Mouse (Mus musculus): ENCODE data around the gene Cpne9.
"Not testable (repeated sequence)": the region's sequence is repeated elsewhere in the genome, so short reads cannot be mapped to it uniquely, and the experiment has no call there.

Cpne9 gene

DNA sequence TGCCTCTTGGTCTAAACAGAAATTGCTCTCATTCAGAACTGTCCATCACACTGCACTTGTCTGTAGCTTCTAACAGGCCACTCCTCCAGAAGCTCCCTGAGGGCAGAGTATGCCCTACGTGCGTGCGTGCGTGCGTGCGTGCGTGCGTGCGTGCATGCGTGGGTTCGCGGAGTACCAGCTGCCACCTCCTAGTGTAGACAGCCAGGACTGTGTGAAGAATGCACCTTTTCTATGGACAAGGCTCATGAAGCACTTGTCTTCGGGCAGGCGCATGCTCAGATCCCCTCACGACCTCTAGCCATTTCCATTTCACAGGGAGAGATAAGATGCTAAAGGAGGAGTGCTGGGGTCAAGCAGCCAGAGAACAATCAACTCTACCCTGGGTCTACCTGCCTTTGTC, 7.2 kb downstream of the Cpne9 start:
- DNase-seq (ENCODE audit: low spot score in 2 of 2), result no peak

DNA sequence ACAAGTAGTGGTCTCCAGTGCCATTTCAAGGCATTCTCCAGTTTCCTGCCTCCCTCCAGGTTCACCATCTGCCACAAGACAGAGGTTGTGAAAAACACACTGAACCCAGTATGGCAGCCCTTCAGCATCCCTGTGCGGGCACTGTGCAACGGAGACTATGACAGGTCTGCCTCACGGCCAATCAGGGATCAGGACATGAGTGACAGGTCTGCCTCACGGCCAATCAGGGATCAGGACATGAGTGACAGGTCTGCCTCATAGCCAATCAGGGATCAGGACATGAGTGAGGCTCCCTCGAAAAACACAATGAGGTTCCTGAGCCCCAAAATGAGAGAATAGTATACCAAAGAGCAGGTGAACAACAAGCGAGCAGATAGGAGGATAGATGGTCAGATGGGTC, 8.2 kb downstream of the Cpne9 start:
- DNase-seq (ENCODE audit: low spot score in 2 of 2), result no peak

DNA sequence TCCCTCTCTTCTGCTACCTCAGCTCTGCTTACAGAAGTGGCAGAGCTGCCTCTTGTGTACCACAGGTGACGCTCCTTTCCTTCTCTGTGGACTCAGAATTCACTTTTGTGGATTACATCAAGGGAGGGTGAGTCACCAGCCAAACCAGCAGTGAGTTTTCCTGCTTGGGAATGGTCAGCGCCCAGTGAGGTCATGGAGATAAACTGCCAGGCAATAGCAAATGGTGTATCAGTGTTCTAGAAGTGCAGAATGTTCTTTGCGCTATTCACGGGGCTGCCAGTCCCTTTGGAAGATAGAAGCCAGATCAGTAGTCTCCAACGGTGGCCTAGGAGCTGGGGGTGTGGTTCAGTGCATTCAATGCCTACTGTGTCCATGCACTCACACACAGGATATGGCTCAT, 10.8 kb downstream of the Cpne9 start:
- DNase-seq (ENCODE audit: low spot score in 2 of 2), result no peak

DNA sequence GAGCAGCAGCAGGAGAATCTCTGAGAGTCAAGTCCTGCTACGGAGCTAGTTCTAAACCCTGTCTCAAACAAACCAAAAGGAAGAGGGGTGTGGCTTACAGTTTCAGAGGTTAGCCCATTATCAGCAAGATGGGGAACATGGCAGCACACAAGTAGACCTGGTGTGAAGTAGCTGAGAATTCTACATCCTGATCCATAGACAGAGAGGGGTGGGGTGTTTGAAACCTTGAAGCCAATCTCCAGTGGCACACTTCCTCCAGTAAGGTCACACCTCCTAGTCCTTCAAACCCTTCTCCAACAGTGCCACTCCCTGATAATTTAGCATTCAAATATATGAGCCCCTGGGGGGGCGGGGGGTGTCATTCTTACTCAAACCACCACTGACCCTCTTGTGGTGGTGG, 13.9 kb downstream of the Cpne9 start:
- DNase-seq (ENCODE audit: low spot score in 2 of 2), result no peak

DNA sequence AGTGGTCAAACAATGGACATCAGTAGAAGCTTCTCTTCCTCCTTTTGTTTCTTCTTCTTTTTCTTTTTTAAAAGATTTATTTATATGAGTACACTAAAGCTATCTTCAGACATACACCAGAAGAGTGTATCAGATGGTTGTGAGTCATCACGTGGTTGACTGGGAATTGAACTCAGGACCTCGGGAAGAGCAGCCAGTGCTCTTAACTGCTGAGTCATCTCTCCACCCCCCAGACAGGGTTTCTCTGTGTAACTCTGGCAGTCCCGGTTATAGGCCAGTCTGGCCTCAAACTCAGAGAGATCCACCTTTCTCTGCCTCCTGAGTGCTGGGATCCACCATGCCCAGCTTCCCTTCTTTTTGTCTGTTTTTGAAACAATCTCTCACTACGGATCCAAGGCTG, 14.5 kb downstream of the Cpne9 start:
- no peak for DNase-seq (ENCODE audit: low spot score in 2 of 2)

DNA sequence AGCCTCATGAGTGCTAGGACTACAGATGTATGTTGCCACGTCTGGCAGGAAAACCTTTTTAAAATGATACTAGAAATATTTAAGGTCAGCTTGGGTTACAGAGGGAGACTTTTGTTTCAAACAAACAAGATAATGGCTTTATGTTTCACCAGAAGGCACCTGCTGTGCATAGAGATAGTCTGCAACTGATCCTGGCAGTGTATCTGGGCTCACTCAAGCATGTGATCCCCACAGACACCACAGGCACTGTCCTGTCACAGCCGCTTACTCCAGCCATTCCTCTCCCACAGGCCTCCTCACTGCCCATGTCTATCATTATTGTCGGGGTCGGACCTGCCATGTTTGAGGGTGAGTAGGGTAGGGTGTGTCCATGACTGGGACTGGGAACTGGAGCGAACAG, 19.2 kb downstream of the Cpne9 start:
- no peak for DNase-seq (ENCODE audit: low spot score in 2 of 2)

DNA sequence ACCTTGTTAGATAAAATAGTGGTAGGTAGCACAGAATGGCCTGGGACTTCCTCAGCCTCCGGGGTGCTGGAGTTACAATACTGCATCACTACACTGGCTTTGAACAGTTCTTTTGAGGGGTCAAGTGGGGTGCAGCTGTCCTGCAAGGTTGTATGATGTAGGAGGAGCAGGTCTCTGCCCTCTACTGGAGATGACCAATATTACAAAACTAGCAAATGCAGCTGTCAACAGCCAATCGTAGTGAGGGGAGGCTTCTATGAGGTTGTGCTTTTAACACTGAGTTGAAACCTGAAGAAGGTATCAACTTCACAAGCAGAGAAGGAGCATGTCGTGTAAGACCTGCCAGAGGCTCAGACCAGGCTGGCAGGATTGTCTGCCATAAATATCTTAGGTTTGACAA, 20.2 kb downstream of the Cpne9 start:
- no peak for DNase-seq (ENCODE audit: low spot score in 2 of 2)

DNA sequence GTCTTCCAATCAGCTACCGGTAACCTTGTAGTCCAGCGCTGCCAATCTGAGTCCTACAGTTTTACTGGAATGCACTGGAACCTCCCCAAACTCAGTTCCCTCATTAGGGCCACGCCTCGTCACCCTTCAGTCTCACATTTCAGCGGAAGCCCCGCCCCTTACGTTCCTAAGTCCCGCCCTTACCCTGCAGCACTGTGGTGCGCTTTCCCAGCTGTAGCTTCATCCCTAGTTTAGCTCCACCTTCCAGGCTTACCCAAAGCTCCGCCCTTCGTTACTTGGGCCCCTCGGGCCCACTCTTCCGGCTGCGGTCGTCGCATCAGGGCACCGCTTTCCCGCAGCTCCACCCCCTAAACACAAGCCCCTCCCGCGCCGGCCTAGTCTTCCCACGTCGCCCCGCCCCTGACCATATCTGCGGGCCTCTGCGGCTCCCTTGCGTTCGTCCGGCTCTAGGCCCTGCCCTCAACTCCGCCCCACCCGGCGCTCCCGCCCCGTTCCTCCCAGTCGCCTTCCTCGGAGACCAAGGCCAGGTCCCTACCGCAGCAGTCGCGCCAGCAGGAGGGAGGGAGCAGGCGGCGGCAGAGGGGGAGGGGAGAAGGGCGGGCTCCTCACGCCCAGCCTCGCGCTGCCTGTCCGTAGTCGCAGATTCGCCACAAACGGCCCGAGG, 24.3 kb downstream of the Cpne9 start:
- peak; percentile 99 to 100 for DNase-seq (ENCODE audit: low spot score in 2 of 2)

DNA sequence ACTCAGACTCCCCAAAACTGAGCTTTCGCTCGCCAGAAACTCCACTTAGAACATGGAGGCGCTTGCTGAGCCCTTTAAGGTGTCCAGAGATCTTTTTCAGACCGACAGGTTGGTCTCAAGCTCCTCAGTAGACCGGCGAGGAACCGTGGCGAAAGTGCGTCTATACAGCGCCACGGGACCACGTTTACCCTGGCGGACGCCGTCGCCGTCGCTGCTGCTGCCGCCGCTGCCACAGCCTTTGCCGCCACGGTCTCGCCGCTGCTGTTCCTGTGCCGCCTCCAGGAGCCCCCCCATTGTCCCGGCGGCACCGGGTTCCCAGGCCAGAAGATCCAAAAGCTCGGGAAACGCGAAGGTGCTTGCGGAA, 24.9 kb downstream of the Cpne9 start, which contains the start of gene Brpf1:
TSS of gene Brpf1 (plus strand) at position 152 of the 364 bp plus-strand sequence.
- no peak for DNase-seq (ENCODE audit: low spot score in 2 of 2)

DNA sequence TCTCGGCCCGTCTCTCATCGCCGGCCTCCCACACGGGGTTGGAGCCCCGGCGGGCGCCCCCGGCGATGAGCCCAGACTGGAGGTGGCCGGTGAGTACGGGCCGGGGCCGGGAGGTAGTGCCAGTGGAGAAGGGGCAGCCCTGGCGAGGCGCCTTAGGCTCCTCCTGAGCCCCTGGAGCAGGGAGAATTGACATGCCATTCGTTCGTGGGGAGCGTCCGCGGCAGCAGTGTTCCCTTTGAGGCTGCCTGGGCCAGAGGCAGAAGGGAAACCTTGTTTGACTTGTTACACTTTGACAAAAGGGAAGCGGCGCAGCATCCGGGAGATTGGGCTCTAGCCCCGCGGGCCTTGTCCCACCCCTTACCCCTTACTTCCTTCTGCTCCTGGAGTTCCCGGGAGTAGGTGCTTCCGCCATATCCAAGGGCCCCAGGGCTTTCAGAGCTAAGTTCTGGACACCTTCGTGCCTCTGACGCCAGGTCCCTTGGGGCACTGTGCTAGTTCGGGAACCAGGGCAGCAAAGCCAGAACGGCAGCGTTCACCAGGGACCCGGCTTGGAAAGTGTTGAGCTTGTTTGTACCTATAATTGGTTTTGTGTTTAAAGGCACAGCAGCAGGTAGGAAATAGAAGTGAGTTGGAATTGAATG, 25.5 kb downstream of the Cpne9 start:
- peak in 1 of 2 experiments; percentile 20 for DNase-seq (ENCODE audit: low spot score in 2 of 2)

DNA sequence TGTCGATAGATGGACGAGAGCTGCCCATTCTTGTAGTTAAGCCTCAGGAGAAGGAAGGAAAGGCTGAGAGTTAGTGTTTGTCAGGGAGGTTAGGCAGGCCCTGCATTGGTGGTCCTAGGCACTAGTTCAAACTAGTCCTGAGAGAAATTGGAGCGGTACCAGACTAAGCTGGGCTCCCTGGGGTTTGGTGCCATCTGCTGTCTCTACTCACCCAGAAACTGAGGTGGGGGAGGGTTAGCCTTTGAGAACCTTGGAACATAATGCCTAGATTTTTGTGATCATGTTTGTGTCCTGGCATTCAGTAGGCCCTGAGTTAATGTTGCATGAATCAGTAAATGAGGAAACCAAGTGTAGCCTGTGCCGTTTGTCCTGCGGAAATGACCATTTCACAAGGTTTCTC, 26.0 kb downstream of the Cpne9 start:
- DNase-seq (ENCODE audit: low spot score in 2 of 2), result peak; percentile 41 to 58

DNA sequence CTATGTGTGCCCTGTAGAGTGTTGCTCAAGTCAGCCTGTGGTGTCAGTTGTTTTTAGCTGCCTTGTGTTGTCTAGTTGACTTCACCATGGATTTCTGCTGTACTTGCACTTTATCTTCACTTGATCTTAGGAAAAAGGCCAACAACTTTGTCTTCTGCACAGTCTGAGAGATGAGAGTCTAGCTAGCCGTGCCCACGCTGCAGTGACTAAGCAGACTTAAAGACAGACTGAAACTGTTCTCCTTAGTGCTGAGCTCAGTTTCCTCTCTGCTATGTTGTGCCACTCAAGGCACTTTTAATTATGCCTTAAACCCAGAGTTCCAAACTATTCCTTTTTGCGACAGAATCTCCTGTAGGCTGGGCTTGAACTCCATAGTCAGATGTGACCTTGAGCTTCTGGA, 33.9 kb downstream of the Cpne9 start:
- no peak for DNase-seq (ENCODE audit: low spot score in 2 of 2)

DNA sequence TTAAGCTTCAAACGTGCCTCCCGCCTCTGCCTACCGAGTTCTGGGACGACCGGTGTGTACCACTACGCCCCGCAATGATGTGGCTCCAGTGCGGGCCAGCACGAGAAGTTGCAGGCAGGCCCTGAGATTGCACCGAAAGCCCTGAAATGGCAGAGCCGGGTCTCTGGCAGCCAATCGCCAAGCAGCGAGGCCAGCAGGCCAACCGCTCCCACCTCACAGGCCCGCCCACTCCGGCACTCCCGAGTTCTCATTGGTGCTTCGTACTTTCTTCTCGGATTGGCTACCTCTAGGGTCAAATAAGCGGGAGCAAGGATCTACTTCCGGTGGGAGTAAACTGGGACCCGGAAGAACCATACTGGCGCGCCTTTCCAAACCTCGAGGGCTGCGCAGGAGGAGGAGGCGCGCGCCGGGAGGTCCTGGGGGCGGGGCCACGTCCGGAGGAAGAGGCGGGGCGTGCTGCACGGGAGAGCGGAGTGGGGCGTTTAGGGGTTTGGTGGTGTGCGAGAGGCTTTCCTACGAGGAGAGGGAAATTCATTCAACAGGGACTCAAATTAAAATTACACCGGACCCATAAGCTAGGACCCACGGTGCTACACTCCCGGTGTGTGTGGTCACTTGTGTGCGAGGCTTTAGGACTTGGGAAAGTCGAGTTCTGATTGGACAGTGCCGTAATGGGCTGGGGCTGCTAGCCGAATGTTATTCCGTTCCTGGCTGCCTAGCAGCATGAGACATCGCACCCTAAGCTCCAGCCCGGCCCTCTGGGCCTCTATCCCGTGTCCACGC, 44.6 kb downstream of the Cpne9 start, which contains the start of gene Ogg1:
TSS of gene Ogg1 (plus strand) at position 440 of the 783 bp plus-strand sequence.
- peak; percentile 98 to 99 for DNase-seq (ENCODE audit: low spot score in 2 of 2)

DNA sequence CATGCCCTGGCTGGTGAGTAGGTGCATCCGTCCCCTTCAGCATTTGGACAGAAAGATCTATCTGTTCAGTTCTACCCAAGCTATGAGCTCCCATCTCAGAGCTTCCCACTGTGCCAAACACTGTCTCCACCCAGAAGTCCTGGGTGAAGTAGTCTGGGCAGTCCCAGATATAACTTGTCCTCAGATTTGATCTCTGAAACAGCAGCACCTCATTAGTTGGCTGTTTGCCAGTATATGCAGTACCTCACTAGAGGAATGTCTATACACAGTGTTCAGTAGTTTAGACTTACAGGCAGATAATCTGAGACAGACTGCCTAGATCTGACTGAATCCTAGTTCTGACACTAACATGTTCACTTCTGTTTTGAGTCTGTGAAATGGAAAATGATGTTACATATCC, 47.3 kb downstream of the Cpne9 start:
- no peak for DNase-seq (ENCODE audit: low spot score in 2 of 2)

DNA sequence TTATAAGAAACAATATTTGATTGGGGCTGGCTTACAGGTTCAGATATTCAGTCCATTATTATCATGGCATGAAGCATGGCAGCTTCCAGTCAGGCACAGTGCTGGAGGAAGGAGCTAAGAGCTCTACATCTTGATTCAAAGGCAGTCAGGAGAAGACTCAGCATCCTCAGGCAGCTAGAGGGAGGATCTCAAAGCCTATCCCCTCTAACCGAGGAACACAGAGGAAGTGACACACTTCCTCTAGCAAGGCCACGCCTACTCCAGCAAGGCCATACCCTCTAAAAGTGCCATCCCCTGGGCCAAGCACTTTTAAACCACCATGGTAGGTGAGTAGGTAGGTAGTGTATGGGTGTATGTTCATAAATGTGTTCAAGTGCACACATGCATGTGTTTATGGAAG, 48.4 kb downstream of the Cpne9 start:
- DNase-seq (ENCODE audit: low spot score in 2 of 2), result no peak

DNA sequence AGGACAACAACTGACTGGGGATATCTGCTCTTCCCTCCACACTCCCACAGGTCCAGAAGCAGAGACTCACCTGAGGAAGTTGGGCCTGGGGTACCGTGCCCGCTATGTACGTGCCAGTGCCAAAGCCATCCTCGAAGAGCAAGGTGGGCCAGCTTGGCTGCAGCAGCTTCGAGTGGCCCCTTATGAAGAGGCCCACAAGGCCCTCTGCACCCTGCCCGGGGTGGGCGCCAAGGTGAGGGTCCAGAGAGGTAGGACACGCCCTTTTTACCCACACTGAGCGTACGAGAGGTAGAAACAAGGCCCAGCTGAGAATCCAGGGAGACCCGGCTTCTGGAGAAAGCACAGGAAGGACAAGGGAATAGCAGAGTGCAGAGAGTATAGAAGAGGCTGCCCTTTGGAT, 49.6 kb downstream of the Cpne9 start:
- no peak for DNase-seq (ENCODE audit: low spot score in 2 of 2)

DNA sequence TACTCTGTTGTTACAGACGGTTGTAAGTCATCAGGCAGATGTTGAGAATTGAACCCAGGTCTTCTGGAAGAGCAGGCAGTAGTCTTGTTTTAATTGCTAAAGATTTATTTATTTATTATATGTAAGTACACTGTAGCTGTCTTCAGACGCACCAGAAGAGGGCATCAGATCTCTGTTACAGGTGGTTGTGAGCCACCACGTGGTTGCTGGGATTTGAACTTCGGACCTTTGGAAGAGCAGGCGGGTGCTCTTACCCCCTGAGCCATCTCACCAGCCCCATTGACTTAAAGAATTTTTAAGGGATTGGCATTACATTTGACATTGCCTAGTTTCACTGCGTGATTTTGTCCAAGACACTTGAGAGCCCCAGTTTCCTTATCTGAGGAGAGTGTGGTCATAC, 50.6 kb downstream of the Cpne9 start:
- not testable (repeated sequence) for DNase-seq (ENCODE audit: low spot score in 2 of 2)

DNA sequence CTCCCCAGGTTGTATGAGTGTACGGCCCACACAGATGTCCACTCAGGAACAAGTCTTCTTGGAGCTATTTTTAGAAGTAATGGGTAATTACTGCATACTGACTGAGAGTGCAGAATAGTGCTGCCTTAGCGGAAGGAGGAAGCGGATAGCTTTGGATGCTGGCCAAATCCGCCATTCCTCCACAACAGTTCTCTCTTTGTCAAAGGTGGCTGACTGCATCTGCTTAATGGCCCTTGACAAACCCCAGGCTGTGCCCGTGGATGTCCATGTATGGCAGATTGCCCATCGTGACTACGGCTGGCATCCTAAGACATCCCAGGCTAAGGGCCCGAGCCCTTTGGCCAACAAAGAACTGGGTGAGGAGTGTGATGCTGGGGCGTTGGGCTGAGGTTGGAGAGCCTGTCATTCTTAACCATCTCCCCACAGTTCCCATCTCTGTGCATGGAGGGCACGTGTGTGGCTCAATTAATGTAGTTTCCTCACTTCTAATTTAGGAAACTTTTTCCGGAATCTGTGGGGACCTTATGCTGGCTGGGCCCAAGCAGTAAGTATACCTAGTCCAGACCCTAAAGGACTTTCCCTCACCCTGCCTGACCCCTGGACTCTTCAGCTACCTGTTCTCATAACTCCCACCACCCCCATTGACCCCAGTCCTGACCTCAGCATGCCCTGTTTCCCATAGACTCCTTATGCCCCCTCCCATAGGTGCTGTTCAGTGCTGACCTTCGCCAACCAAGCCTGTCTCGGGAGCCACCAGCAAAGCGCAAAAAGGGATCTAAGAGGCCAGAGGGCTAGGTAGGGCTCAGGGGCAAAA, 51.2 kb downstream of the Cpne9 start:
- DNase-seq (ENCODE audit: low spot score in 2 of 2), result peak in 1 of 2 experiments; percentile 65

DNA sequence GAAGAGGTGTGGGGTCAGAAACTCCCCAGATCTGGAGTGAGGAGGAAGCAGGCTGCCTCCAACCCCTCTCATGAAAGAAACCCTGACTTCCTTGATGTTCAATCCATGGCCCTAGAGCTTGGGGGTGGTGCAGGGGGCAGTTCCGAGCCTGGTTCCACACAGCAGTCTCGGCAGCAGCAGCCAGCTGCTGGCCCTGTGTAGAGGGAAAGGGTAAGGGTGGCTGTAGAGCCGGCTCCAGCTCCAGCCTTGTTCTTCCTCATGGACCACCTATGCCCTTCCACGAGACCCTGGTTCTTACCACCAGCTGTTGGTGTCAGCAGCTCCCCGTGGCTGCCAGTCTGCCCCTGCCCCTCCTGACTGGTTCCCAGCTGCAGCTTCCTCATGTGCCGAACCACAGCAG, 52.1 kb downstream of the Cpne9 start:
- DNase-seq (ENCODE audit: low spot score in 2 of 2), result no peak

DNA sequence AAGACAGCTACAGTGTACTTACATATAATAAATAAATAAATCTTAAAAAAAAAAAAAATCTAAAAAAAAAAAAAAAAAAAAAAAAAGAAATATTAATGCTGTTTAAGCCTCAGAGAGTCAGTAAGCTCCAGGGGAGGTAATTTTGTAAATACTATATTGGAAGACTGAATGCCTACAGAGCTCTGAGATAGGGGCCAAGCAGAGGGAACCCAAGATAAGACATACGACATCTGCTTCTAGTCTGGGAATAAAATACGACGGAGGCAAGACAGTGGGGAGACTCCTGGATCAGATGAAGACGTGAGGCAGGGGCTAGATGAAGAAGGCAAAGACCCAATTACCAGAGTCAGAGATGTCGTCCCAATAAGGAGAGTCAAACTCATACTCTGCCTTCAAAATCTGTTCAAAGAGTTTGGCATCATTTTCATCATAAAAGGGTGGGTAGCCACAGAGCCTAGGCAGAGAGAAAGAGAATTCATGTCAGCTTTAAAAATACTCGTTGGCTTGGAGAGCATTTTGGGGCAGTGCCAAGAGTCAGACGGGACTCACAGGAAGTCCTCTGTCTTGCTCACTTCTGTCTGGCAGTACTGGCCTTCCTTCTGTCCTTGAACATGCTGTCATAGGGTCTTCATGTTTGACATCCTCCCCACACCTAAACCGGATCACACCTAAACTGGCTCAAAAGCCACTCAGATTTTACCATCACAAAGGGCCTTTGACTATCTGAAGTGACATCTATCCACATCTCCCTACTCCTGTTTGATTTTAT, 54.9 kb downstream of the Cpne9 start:
- no peak for DNase-seq (ENCODE audit: low spot score in 2 of 2)

DNA sequence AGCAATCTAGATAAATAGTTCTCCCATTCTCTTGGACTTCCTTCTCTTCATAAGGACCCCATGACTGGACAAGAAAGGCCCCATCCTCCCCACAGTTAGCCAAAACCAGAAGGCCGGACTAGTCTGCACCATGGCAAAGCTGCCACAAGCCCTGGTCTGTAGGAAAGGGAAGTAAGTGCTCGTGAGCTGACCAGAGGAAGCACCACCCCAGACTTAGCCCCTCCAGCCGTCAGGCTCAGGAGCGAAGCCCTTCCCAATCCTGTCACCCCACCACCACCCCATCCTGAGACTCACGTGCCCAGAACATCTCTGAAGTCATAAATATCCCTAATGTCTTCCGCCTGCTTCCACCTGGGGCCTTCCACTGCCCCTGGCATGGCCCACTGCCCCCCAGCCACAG, 59.5 kb downstream of the Cpne9 start:
- no peak for DNase-seq (ENCODE audit: low spot score in 2 of 2)

All from frontal cortex, postnatal 36 days (tissue).